9 mouse cellular contexts compared by ENCODE assay signal in genomic region chr6:28955581-28955980, GRCm38 (mm10).
DNase-seq lines count a peak whose midpoint lies in the region; ATAC-seq and TF ChIP-seq lines count a peak whose summit lies in the region.
"Had no signal": no experiment of that assay in that cellular context is flagged by ENCODE, and none has a peak within 500 bp of the region (broad histone marks: within the 10 kb centered on the region; RNA-seq: fewer than 3 reads in every experiment).

No protein-coding gene starts in this region.

- no peaks in the 10 kb centered on the region for H3K9me3 ChIP-seq in intestine, postnatal 0 days (ENCODE audit: control insufficient read depth)
- no peaks in the 10 kb centered on the region for H3K9me3 ChIP-seq in intestine, embryonic 15.5 days
- H3K9me3 ChIP-seq in ES-E14 (ENCODE audit: control insufficient read depth, insufficient read depth, low read depth, low read length), result no peaks in the 10 kb centered on the region

- no peaks in the 10 kb centered on the region for H3K36me3 ChIP-seq in intestine, postnatal 0 days (ENCODE audit: control insufficient read depth, insufficient read depth)
- H3K36me3 ChIP-seq in intestine, embryonic 15.5 days, result no peaks in the 10 kb centered on the region
- no peaks in the 10 kb centered on the region for H3K36me3 ChIP-seq in ES-E14 (ENCODE audit: control insufficient read depth, insufficient read depth, low read length, poor library complexity, severe bottlenecking)

- H3K27me3 ChIP-seq in intestine, postnatal 0 days (replicated peaks; ENCODE audit: control insufficient read depth, insufficient read depth, low read length), result no peaks in the 10 kb centered on the region
- no peaks in the 10 kb centered on the region for H3K27me3 ChIP-seq in intestine, embryonic 15.5 days (replicated peaks)

- H3K4me3 ChIP-seq in intestine, postnatal 0 days (ENCODE audit: low read depth, low read length), result no peak overlapping the region
- no peak overlapping the region for H3K4me3 ChIP-seq in intestine, embryonic 15.5 days (replicated peaks)
- no peak overlapping the region for H3K4me3 ChIP-seq in ES-E14 (ENCODE audit: insufficient read depth in 1 of 2, low read depth in 1 of 2, low read length in 2 of 2, poor library complexity in 1 of 2, severe bottlenecking in 1 of 2)
- no peak overlapping the region for H3K4me3 ChIP-seq in left cerebral cortex, adult 2 months
- no peak overlapping the region for H3K4me3 ChIP-seq in olfactory bulb, adult 2 months (ENCODE audit: insufficient read depth, low read depth, low read length)
- H3K4me3 ChIP-seq: megakaryocyte, embryonic 14.5 days had no signal

- H3K4me1 ChIP-seq in intestine, postnatal 0 days (replicated peaks; ENCODE audit: control insufficient read depth, insufficient read depth, low read length), result no peaks in the 10 kb centered on the region
- no peaks in the 10 kb centered on the region for H3K4me1 ChIP-seq in intestine, embryonic 15.5 days (replicated peaks)
- H3K4me1 ChIP-seq in ES-E14 (ENCODE audit: control insufficient read depth in 2 of 2, insufficient read depth in 2 of 2, low read length in 2 of 2, poor library complexity in 1 of 2), result peaks cover 0 to 4% of the 10 kb centered on the region in 2 experiments; a peak in 1 of 4 replicates
- no peaks in the 10 kb centered on the region; the same call in 1 of the 2 replicates for H3K4me1 ChIP-seq in olfactory bulb, adult 2 months (ENCODE audit: control insufficient read depth, insufficient read depth, low read length)
- H3K4me1 ChIP-seq: megakaryocyte, embryonic 14.5 days had no signal

- 19% methylated on average over 11 of the region's 11 CpGs for WGBS in intestine, postnatal 0 days
- 16% methylated on average over 11 of the region's 11 CpGs for WGBS in intestine, embryonic 15.5 days
- 31% methylated on average over 11 of the region's 11 CpGs for WGBS in olfactory bulb, adult 2 months

- no peak overlapping the region for H3K4me2 ChIP-seq in intestine, postnatal 0 days (replicated peaks; ENCODE audit: low read depth)
- no peak overlapping the region for H3K4me2 ChIP-seq in intestine, embryonic 15.5 days (replicated peaks)

- TF ChIP-seq POLR2A in olfactory bulb, adult 2 months (IDR thresholded peaks at IDR 0.05; ENCODE audit: insufficient read depth, low read depth, low read length), result no peak

- no peak overlapping the region for H3K9ac ChIP-seq in intestine, postnatal 0 days (ENCODE audit: low read depth, low read length)
- H3K9ac ChIP-seq in intestine, embryonic 15.5 days, result no peak overlapping the region
- H3K9ac ChIP-seq in ES-E14 (ENCODE audit: insufficient read depth, low read depth, low read length, poor library complexity, severe bottlenecking), result no peak overlapping the region

- peak; percentile 80 for TF ChIP-seq CTCF in intestine, postnatal 0 days (IDR thresholded peaks at IDR 0.05; ENCODE audit: low read depth)
- TF ChIP-seq CTCF in left cerebral cortex, adult 2 months (IDR thresholded peaks at IDR 0.05), result peak; percentile 78
- peak; percentile 64; the same call in 1 of the 2 replicates for TF ChIP-seq CTCF in olfactory bulb, adult 2 months (IDR thresholded peaks at IDR 0.05; ENCODE audit: insufficient read depth, low read depth, low read length)

- H3K27ac ChIP-seq in intestine, postnatal 0 days (ENCODE audit: low read depth, low read length), result no peak overlapping the region
- no peak overlapping the region for H3K27ac ChIP-seq in intestine, embryonic 15.5 days
- H3K27ac ChIP-seq in ES-E14 (ENCODE audit: insufficient read depth, low read depth, low read length, poor library complexity, severe bottlenecking), result no peak overlapping the region
- H3K27ac ChIP-seq in left cerebral cortex, adult 2 months, result no peak overlapping the region
- no peak overlapping the region for H3K27ac ChIP-seq in olfactory bulb, adult 2 months (ENCODE audit: insufficient read depth, low read depth, low read length)

- DNase-seq in ES-E14 (ENCODE audit: low read depth, low spot score), result peak; percentile 73
- DNase-seq in c-Kit-positive CD71-positive TER-119-positive erythroid progenitor cells, embryonic 14.5 days (ENCODE audit: low spot score), result peak; percentile 35
- peak; percentile 25 to 46 for DNase-seq in frontal cortex, postnatal 10 days (ENCODE audit: low spot score in 2 of 2)
- peak; percentile 33 to 65 for DNase-seq in left cerebral cortex, adult 2 months (ENCODE audit: extremely low spot score in 1 of 2, low spot score in 2 of 2)
- DNase-seq in Muller cell, postnatal 12 days (ENCODE audit: inconsistent ontology term), result no peak

- in situ Hi-C loops in ES-E14 (cut with MboI; ENCODE audit: low sequenced_read_pairs in 2 of 2, unreplicated experiment in 2 of 2), result no loop called here

- ATAC-seq in intestine, postnatal 0 days, result no peak
- no peak for ATAC-seq in intestine, embryonic 15.5 days

- intact Hi-C loops in left cerebral cortex, adult 2 months (cut with DNase I), result no loop called here

TF ChIP-seq in ES-E14, 5 proteins besides CTCF, POLR2A, EP300 and RAD21:
- TF ChIP-seq HCFC1 (IDR thresholded peaks at IDR 0.05; ENCODE audit: borderline replicate concordance, insufficient read depth, low read length) (0 out of 2 replicates have a peak, but pooled peaks have one; percentile 30), MAFK (IDR thresholded peaks at IDR 0.05; ENCODE audit: insufficient read depth, low read depth, low read length) (no peak), ZNF384 (IDR thresholded peaks at IDR 0.05; ENCODE audit: low read depth, low read length) (no peak), ZC3H11A (IDR thresholded peaks at IDR 0.05; ENCODE audit: borderline replicate concordance, low read depth, low read length) (peak; percentile 46; the same call in 1 of the 2 replicates)
